Mouse (Mus musculus): ENCODE results near the gene Morf4l1.

Morf4l1 gene

DNA sequence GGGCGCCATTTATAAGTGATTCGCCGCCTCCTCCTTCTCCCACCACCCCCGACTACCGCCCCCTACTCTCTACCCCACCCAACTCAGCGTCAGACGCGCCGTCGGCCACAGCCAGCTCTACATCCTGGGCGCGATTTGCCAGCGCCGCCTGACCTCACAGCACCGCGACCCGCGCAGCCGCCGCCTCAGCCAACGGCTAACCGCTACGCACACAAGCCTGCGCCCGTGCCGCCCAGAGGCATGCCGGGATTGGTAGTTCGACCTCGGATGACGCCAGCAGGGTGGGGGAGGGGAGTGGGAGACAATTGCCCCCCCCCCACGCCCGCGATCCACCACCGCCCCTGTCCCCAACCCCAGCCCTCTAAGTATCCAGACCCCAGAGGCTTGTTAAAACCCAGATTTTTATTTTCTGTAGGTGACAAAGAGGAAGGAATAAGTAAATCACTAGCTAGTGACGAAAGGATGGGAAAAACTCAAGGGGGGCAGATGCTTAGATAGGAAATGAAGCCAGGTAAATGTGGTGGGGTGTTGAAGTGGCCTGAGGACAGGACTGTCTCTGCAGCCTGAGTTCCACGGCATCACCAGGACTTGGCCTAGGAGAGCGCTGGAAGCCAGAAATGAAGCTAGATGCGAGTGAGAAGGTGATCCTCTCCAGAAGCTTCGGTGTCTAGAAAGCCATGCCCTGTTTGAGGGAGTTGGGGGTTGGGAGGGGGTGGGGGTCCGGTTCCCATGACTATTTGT is at the start of gene Morf4l1:
TSS of gene Morf4l1 (minus strand) at position 208 of the 741 bp plus-strand sequence.
- in situ Hi-C loops (cut with MboI; ENCODE audit: low pct_unique_long_range_greater_than_20kb in 1 of 2, low sequenced_read_pairs in 2 of 2, unreplicated experiment in 1 of 2), result no loop called here

DNA sequence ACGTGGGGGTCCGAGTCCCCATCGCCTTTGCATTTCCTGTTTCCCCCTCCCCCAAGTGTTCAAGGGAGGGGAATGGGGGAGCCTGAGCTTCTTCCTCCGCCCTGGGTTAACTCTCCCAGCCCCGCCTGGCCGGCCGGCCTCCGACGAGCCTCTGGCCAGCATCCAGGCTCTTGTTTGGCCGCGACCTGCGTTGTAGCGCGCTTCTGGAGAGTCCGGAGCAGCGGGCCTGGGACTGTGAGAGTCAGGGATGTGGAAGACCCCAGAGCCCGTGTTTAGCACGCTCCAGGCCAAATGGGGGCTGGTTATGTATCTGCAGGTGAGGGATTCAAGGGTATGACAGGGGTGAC is 49.1 kb upstream of the Morf4l1 start:
- in situ Hi-C loops (cut with MboI; ENCODE audit: low pct_unique_long_range_greater_than_20kb in 1 of 2, low sequenced_read_pairs in 2 of 2, unreplicated experiment in 1 of 2), result no loop called here

DNA sequence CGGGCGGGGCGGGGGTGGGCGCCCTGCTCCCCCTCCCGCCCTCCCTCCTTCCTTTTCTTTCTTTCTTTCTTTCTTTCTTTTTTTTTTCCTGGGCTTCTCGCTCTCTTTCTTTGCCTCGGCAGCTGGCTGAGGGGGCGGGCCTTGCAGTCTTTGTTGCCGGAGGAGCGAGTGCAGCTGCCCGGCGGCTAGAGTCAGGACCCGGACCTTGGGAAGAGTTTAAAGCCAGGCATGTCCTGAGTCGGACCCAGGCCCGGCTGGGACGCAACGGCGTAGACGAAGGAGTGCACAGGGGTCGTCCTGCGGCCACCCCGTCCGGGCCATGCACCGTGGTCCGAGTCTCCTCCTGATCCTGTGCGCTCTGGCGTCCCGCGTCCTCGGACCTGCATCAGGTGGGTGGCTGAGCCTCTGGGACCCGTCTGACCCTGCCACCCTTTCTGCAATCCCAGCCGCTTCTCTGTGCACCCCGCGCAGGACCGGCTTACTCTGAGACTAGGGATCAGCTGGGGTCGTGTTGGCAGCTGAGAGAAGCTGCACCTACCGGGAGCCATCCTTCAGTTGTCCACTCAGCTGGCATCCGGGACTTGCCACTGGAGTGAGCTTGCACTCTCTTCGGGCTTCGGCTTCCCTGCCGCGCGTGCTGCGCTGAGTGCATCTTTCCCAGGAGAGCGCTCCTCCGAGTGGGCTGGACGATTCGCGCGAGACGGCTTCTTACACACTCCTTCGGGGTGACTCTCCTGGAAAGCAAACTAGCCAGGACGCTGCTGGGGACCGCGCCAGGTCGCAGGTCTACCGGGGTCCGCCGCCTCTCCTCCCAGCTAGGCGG is 48.6 kb upstream of the Morf4l1 start, which contains the start of gene Adamts7:
TSS of gene Adamts7 (plus strand) at position 144 of the 823 bp plus-strand sequence.
- in situ Hi-C loops (cut with MboI; ENCODE audit: low pct_unique_long_range_greater_than_20kb in 1 of 2, low sequenced_read_pairs in 2 of 2, unreplicated experiment in 1 of 2), result no loop called here

DNA sequence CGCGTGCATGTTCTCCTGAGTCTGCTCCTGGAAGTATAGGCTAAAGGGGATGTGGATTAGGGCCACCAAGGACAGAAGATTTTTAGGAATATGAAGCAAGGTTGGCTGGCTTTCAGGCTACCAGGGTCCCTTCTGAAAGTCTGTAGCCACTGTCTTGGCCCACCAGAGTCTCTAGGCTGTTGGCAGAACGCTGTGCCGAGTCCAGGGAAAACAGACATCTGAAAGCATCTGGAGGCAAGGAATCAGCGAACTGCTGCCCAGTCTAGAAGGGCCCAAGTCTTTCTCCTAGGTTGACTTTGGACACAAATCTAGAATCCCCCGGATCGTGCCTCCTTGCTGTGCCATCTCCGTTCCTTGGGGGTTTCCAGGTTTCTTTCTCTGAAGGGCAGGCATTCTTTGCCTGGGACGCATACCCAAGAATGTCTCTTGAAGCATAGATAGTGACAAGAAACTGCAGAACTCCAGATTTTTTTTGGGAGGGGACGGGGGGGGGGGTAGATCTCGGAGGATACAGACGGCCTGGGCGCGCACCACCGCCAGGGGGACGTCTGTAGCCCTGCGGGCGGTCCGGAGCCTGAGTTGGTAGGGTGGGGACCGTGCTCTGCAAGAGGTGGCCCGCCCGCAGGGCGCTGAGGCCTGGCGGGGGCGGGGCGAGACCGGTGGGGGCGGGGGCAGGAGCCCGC is 47.8 kb upstream of the Morf4l1 start:
- in situ Hi-C loops (cut with MboI; ENCODE audit: low pct_unique_long_range_greater_than_20kb in 1 of 2, low sequenced_read_pairs in 2 of 2, unreplicated experiment in 1 of 2), result no loop called here

DNA sequence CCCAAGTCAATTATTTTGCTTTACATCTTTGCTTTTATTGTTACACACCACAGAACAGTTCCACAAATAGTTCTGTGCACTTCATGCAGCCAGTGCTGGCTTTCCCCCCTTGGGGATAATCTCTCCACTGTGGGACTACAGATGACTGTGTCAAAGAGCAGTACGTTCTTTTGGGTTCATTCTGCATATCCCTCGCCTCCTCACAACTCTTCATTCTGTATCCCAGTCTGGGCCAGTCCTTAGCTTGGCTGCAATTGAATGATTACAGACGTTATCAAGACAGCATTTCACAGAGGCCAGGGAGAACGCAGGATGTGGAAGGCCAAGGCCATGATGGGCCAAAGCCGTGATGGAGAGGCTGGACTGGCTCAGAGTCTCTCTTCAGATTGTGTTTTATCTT is 32.3 kb upstream of the Morf4l1 start:
- in situ Hi-C loops (cut with MboI; ENCODE audit: low pct_unique_long_range_greater_than_20kb in 1 of 2, low sequenced_read_pairs in 2 of 2, unreplicated experiment in 1 of 2), result no loop called here

DNA sequence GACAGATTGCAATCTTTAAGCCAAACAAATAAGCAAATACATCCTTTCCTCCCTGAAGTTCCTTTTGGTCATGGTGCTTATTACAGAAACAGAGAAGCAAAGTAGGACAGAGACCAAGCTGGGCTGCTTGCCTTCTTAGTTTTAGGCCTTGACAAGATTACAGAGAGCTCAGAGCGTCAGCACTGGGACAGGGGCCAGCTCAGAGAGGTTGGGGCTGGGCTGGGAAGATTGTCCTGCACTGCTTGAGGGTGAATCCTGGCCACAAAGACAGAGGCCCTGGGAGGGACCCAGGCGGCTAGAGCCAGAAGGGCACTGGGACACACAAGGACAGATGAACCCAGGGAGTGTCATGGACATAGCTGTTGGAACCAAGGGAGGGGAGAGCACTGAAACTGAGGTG is 31.2 kb upstream of the Morf4l1 start:
- in situ Hi-C loops (cut with MboI; ENCODE audit: low pct_unique_long_range_greater_than_20kb in 1 of 2, low sequenced_read_pairs in 2 of 2, unreplicated experiment in 1 of 2), result no loop called here

DNA sequence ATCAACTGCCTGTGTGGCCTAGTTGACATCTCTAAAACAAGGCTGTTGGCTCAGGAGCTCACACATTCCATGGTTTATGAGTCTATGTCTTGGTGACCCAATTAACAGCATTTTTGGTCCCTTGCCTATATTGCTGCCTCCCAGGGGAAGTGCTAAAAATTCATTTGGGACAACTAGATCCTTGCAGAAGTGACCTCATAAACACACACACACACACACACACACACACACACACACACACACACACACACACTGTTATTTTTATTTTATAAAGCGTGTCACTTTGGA is 22.0 kb upstream of the Morf4l1 start:
- in situ Hi-C loops (cut with MboI; ENCODE audit: low pct_unique_long_range_greater_than_20kb in 1 of 2, low sequenced_read_pairs in 2 of 2, unreplicated experiment in 1 of 2), result no loop called here

DNA sequence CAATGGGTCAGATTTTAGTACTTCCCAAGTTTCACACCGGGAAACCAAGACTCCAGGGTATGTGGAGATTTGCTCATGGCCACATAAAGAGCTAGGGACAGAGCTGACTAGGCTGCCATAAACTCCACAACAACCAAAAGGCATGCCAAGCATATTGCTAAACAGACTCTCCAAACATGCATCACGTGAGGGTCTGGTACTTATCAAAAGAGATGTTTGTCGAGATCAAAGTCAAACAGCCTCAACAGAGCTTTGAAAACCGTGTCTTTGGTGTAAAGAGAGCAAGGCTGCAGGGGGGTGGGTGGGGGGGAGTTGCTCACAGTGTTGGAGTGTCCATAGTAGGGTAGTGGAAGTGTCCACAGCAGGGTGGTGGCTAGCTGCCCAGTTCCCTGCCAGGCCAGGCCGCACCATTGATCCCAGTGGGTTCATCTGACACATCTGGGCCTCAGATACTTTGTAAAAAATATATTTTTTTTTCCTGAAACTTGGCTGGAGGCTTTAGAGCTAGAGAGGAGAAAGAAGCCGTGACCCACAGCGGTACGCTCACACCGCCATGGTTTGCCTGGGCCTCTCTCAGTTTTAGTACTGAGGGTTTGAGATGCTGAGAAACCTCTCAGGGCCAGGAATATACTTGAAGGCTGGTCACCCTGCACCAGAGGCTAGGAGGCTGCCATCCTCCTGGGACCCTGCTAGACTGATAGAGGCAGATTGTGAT is 21.5 kb upstream of the Morf4l1 start:
- in situ Hi-C loops (cut with MboI; ENCODE audit: low pct_unique_long_range_greater_than_20kb in 1 of 2, low sequenced_read_pairs in 2 of 2, unreplicated experiment in 1 of 2), result no loop called here

DNA sequence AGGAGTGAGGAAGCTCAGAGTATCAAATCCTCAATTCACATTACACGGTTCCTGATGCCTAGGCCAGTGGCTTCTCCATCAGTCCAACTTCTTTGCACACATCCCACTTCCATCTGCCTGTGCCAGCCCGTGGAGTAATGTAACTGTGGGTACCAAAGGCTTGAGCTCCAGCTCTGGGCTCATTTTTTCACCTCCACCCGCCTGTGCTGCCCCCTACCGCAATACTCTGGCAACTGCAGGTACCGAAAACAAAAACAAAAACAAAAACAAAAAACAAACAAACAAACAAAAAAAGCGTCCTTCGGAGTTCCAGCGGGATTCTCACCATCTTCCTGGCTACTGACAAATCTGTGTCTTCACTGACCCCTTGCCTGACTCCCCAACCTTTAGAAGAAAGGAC is 20.9 kb upstream of the Morf4l1 start:
- in situ Hi-C loops (cut with MboI; ENCODE audit: low pct_unique_long_range_greater_than_20kb in 1 of 2, low sequenced_read_pairs in 2 of 2, unreplicated experiment in 1 of 2), result no loop called here

DNA sequence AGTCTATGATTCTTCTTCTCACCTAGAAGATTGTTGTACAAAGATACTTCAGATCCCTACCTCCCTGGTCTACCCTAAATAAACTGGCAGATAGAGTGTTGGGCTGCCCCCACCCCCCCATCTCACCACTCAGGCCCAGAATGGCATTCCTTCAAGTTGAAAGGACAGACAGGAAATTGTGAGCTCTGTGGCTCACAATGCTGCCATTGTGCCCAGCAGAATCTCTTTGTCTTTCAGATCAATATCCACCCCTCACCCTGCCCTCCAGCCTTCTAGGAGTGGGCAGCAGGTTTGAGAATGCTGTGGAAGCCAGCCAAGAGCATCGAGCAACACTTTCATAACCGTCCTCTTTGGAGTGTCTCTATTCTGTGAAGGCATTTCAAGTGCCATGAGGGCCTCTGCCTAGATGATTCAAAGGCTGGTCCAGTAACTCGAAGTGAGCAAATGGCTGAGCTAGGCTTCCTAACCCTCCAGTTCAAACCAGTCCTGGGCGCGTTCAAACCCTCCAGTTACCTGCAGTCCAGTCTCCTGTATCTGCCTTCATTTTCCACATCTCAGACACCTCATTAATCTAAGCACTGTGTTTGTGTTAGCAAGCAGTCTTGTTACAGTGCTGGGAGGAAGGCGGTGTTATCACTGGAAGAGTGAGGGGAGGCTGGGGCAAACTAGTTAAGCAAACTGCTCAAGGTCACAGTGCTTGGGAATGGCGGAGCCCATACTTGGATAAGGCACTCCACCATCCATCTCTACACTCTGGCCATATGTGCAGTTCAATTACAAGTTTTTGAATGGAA is 19.2 kb upstream of the Morf4l1 start:
- in situ Hi-C loops (cut with MboI; ENCODE audit: low pct_unique_long_range_greater_than_20kb in 1 of 2, low sequenced_read_pairs in 2 of 2, unreplicated experiment in 1 of 2), result no loop called here

DNA sequence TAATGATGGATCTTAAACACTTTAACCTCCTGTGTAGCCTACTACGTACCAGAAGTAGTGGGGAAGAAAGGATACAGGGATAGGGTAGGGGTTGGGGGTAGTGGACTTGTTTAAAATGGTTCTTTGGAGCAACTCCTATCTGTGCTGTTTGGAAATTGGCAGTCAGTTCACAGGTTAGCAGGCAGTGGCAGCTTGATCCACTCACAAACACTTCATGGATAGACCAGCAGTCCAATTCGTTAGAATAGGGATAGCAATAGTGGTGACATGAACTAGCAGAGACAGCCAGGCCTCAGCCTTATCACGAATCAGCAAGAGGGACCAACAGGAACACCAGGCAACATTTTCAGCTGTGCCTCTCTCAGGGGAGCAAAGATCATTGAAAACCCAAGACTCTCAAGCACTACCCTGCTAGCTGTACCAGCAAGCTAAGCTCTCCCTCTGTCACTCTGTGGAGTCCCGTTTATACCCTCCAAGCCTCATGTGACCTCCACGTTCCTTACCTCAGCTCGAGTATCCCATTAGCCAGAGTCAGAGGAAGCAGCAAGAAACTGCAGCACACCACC is 14.1 kb upstream of the Morf4l1 start:
- in situ Hi-C loops (cut with MboI; ENCODE audit: low pct_unique_long_range_greater_than_20kb in 1 of 2, low sequenced_read_pairs in 2 of 2, unreplicated experiment in 1 of 2), result no loop called here

DNA sequence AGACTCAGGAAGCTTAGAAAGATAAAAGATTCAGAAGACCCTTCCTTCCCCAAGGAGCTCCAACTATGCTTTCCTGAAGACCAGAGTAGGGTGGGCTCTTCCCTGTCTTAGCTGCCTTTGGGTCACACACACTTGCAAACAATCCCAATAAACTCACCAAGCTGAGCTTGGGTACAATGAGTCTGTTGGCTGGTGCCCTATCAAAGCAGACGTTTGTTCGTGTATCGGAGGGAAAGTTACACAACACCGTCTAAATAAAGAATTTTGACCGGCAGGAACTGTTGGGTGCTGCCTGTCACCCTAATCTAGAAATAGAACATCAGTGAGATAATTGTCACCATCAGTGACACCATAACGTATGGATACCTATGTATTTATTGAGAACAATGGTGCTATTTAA is 12.6 kb upstream of the Morf4l1 start:
- in situ Hi-C loops (cut with MboI; ENCODE audit: low pct_unique_long_range_greater_than_20kb in 1 of 2, low sequenced_read_pairs in 2 of 2, unreplicated experiment in 1 of 2), result no loop called here

DNA sequence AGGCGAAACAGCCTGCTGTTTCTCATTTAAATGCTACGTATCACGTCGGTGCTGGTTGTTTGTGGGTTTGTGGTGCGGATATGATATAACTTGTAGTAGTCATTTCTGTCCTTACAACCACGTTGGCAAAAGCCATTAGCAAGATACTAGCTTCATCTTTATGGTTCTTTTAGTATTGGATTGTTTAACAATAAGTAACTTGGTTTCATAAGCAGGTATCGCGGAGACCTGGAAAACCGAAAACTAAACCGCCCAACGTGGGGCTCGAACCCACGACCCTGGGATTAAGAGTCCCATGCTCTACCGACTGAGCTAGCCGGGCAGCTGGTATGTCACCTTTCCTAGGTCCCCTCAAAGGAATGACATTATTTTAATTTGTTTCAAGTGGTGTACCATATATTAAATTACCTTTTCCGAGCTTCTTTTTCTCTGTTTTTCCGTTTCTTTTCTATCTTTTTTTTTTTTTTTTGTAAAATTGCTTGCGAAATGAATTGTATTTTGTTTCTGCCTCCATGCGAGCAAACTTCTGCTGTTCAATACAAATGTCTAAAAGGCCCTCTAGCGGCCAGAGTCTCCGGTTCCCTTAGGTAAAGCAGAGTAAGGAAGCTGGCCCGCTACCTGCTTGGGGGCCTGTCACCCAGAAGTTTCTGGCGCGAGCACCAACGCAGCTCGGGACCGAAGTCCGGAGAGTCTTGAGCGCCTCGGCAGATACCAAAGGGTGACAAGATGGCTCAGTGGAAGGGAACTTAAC is 11.9 kb upstream of the Morf4l1 start:
- in situ Hi-C loops (cut with MboI; ENCODE audit: low pct_unique_long_range_greater_than_20kb in 1 of 2, low sequenced_read_pairs in 2 of 2, unreplicated experiment in 1 of 2), result no loop called here

DNA sequence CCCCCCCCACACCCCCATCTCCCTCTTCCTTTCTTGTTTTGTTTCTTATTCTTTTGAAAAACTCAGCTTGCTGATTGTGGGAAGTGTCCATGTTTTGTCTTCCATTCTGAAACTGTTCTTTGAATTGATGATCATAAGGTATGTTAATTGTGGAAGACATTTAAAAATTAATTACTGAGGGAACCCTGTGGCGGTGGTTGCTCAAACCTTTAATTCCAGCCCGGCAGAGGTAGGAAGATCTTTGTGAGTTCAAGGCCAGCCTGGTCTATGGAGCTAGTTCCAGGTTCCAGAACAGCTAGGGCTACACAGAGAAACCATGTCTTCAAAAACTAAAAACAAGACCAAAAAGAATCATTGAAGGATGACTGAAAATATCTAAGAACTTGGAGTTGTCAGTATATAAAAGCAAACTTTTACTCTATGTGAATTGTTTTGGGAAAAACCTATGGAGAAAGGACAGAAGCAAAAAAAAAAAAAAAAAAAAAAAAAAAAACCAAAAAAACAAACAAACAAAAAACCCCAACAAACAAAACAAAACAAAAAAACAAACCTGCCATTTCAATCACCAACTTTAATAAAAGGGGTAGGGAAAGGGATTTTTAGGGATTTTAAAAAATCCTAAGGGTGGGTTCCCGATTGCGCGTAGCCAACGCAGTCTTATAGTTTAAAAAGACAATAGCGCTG is 11.0 kb upstream of the Morf4l1 start:
- in situ Hi-C loops (cut with MboI; ENCODE audit: low pct_unique_long_range_greater_than_20kb in 1 of 2, low sequenced_read_pairs in 2 of 2, unreplicated experiment in 1 of 2), result no loop called here

DNA sequence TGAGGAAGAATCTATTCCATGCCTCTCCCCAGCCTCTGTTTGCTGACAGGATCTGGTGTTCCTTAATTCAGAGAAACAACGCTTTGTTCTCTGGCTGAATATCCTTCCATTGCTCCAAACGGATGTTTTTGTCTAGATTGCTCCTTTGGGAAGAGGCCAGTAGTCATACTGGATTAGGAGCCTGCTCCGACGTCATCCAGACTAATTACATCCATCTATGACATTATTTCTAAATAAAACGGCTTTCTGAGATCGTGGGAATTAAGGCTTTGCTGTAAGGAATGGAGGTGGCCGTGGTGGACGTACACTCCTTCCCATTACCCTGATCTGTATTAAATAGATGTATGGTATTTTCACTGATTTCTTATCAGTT is 10.3 kb upstream of the Morf4l1 start:
- in situ Hi-C loops (cut with MboI; ENCODE audit: low pct_unique_long_range_greater_than_20kb in 1 of 2, low sequenced_read_pairs in 2 of 2, unreplicated experiment in 1 of 2), result no loop called here

DNA sequence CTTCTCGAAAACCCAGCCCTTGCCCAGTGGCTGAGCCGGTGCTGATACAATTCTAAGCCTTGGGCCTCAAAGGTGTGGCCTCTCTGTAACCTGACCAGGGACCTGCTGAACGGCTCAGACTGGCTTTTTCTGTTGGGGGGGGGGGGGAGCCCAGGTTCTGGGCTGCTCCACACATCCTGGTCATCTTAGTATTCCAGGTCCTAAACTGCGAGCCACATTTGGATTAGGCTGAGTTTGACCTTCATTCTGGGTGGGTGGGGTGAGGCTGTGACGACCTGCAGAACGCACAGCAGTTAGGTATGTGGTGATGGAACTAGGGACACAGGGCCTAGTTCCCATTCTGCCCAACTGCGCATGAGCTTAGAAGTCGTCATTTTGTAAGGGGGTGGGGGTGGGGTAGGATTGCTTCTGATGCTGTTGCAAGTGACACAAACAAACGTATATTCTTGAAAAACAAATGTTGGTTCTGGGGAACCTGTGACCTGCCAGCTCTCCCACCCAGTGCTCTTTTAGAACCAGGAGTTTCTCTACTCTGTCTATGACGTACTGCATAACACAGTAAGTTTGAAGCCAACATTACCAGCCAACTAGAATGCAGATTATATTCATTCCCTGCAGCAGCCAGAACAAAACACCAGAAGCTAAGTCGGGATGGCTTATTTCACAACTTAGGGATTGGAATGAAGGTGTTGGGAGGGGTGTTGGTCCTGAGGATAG is 9.7 kb upstream of the Morf4l1 start:
- in situ Hi-C loops (cut with MboI; ENCODE audit: low pct_unique_long_range_greater_than_20kb in 1 of 2, low sequenced_read_pairs in 2 of 2, unreplicated experiment in 1 of 2), result no loop called here

Measured in mouse embryonic stem cell (cell line).